Mouse (Mus musculus): Measurements from ENCODE around the gene Ccdc57. TPM values are rescaled to one million over a fixed set of nuclear protein-coding genes. Genes with fewer than 3 reads are reported as not detected.

The Ccdc57 gene
- polyA plus RNA-seq, 1 experiment from 2014 or later: 1.3 TPM

GRCm38 (mm10) chr11:120913796-120914195 lies 18.9 kb downstream of the Ccdc57 start:
- Histone ChIP-seq H3K4me1 (replicated peaks; ENCODE audit: control insufficient read depth, insufficient read depth, low read length) (no peaks in the 10 kb centered on the region), H3K27ac (ENCODE audit: low read depth, low read length) (no peak overlapping the region), H3K36me3 (ENCODE audit: control insufficient read depth, insufficient read depth) (peaks cover 4% of the 10 kb centered on the region; the same call in 1 of the 2 replicates), H3K9ac (ENCODE audit: low read depth, low read length) (no peak overlapping the region), H3K4me3 (ENCODE audit: low read depth, low read length) (no peak overlapping the region), H3K27me3 (replicated peaks; ENCODE audit: control insufficient read depth, insufficient read depth, low read length) (no peaks in the 10 kb centered on the region), H3K4me2 (replicated peaks; ENCODE audit: low read depth) (no peak overlapping the region), H3K9me3 (ENCODE audit: control insufficient read depth) (no peaks in the 10 kb centered on the region)
- 93% methylated on average over 4 of the region's 4 CpGs for WGBS
- TF ChIP-seq CTCF (IDR thresholded peaks at IDR 0.05; ENCODE audit: low read depth): no peak
- ATAC-seq: no peak

DNA sequence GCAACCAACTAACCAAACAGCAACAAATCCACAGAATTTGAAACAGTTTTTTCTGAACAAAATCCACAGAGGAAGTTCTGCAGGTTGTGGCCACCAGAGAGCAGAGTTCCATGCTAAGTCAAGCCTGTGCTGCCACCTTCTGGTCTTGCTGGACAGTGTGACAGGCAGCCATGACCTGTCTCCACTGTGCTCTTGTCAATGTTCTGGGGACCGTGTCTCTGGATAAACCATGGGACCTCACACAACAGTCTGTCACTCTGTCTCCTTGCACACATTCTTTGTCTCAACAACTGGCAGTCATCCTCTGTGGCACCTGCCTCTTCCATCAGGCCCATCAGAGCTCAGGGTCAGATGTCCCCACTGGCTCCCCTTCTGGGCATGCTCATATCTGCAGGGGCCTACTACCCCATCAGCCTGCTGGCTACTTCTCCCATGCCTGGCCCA lies 27.2 kb downstream of the Ccdc57 start:
- no peak overlapping the region for H3K4me2 ChIP-seq (replicated peaks; ENCODE audit: low read depth)
- peak; percentile 100 for TF ChIP-seq CTCF (IDR thresholded peaks at IDR 0.05; ENCODE audit: low read depth)
- H3K36me3 ChIP-seq (ENCODE audit: control insufficient read depth, insufficient read depth): no peaks in the 10 kb centered on the region
- H3K4me3 ChIP-seq (ENCODE audit: low read depth, low read length): no peak overlapping the region
- H3K4me1 ChIP-seq (replicated peaks; ENCODE audit: control insufficient read depth, insufficient read depth, low read length): no peaks in the 10 kb centered on the region
- no peaks in the 10 kb centered on the region for H3K27me3 ChIP-seq (replicated peaks; ENCODE audit: control insufficient read depth, insufficient read depth, low read length)
- no peak overlapping the region for H3K27ac ChIP-seq (ENCODE audit: low read depth, low read length)
- H3K9me3 ChIP-seq (ENCODE audit: control insufficient read depth): no peaks in the 10 kb centered on the region
- peak; percentile 63 for ATAC-seq
- no peak overlapping the region for H3K9ac ChIP-seq (ENCODE audit: low read depth, low read length)
- WGBS: 14% methylated on average over 1 of the region's 1 CpGs

- Histone ChIP-seq H3K27me3 (replicated peaks; ENCODE audit: control insufficient read depth, insufficient read depth, low read length) (no peaks in the 10 kb centered on the region), H3K27ac (ENCODE audit: low read depth, low read length) (no peak overlapping the region), H3K9ac (ENCODE audit: low read depth, low read length) (no peak overlapping the region), H3K4me1 (replicated peaks; ENCODE audit: control insufficient read depth, insufficient read depth, low read length) (no peaks in the 10 kb centered on the region), H3K4me3 (ENCODE audit: low read depth, low read length) (no peak overlapping the region), H3K9me3 (ENCODE audit: control insufficient read depth) (no peaks in the 10 kb centered on the region), H3K36me3 (ENCODE audit: control insufficient read depth, insufficient read depth) (no peaks in the 10 kb centered on the region), H3K4me2 (replicated peaks; ENCODE audit: low read depth) (no peak overlapping the region)
- no peak for ATAC-seq
- 95% methylated on average over 3 of the region's 3 CpGs for WGBS
- TF ChIP-seq CTCF (IDR thresholded peaks at IDR 0.05; ENCODE audit: low read depth): no peak
Observed at GRCm38 (mm10) chr11:120904561-120904960, 28.1 kb downstream of the Ccdc57 start.

DNA sequence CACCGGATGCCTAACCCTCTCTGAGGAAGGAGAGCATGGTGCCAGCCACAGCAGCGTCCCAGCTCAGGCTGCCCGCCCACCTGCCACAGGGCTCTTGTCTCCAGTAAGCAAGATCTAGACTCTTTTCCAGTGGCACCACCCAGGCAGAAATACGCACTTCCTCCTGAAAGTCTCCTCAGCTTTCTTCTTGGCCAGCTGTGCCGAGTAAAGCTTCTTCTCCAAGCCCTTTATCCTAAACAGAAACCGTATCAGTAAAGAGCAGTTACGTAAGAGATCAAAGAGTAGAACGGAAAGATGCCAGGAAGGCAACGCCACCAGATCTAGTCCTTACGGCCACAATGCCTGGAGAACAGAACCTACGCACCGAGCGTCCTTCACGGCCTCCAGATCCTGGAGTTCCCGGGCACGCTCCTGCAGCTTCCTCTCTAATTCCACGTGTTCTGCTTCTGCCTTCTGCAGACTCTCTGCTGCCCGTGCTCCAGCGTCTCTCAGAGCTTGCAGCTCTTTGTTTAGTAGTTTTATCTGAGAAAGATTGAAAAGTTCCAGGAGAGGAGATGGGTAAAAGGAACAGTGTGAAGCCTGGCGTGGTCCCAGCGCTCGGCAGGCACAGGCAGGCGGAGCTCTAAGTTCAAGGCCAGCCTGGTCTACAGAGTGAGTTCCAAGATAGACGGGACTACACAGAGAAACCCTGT lies 29.4 kb downstream of the Ccdc57 start:
- Histone ChIP-seq H3K9ac (ENCODE audit: low read depth, low read length) (no peak overlapping the region), H3K4me2 (replicated peaks; ENCODE audit: low read depth) (peak overlapping the region; percentile 52)
- 40% methylated on average over 24 of the region's 24 CpGs for WGBS

DNA sequence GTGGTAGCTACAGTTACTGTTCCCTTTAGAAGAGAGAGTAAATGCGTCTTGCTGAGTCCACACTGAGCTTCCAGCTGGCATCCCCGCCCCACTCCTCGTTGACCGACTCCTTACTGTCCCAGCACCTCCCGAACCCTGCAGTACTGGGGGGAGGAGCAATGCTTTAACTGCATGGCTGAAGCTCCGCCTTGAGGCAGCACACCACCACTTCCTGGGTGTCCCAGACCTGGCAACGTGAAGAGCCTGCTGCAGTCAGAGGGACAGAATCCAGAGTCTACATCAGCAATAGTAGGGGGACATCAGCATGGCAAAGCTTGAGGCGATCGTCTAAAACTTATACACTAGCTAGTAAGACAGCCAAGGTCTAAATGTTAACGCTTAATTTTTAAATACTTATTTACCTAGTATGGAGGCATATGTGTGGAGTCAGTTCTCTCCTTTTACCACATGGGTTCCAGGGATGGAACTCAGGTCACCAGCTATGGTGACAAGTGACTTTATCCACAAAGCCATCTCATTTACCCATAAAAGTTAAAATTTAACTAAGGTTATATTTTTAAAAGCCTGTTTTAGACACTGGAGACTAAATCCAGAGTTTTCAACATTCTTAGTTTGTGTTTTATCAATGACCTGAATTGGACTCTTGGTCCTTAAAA lies 30.1 kb downstream of the Ccdc57 start:
- 25% methylated on average over 10 of the region's 10 CpGs for WGBS
- H3K27me3 ChIP-seq (replicated peaks; ENCODE audit: control insufficient read depth, insufficient read depth, low read length): no peaks in the 10 kb centered on the region
- H3K9ac ChIP-seq (ENCODE audit: low read depth, low read length): no peak overlapping the region
- H3K4me2 ChIP-seq (replicated peaks; ENCODE audit: low read depth): peak overlapping the region; percentile 52
- peaks cover 1% of the 10 kb centered on the region; the same call in 1 of the 2 replicates for H3K36me3 ChIP-seq (ENCODE audit: control insufficient read depth, insufficient read depth)
- H3K9me3 ChIP-seq (ENCODE audit: control insufficient read depth): no peaks in the 10 kb centered on the region
- TF ChIP-seq CTCF (IDR thresholded peaks at IDR 0.05; ENCODE audit: low read depth): peak; percentile 28
- peak; percentile 49 for ATAC-seq
- H3K4me1 ChIP-seq (replicated peaks; ENCODE audit: control insufficient read depth, insufficient read depth, low read length): no peaks in the 10 kb centered on the region
- H3K4me3 ChIP-seq (ENCODE audit: low read depth, low read length): no peak overlapping the region; the same call in 1 of the 2 replicates
- peak overlapping the region; percentile 57 for H3K27ac ChIP-seq (ENCODE audit: low read depth, low read length)

More for the DNA sequence above, 29.4 kb downstream of the Ccdc57 start:
- Histone ChIP-seq H3K27ac (ENCODE audit: low read depth, low read length) (peak overlapping the region; percentile 57), H3K4me1 (replicated peaks; ENCODE audit: control insufficient read depth, insufficient read depth, low read length) (no peaks in the 10 kb centered on the region), H3K36me3 (ENCODE audit: control insufficient read depth, insufficient read depth) (no peaks in the 10 kb centered on the region; the same call in 1 of the 2 replicates), H3K9me3 (ENCODE audit: control insufficient read depth) (no peaks in the 10 kb centered on the region), H3K4me3 (ENCODE audit: low read depth, low read length) (no peak overlapping the region), H3K27me3 (replicated peaks; ENCODE audit: control insufficient read depth, insufficient read depth, low read length) (no peaks in the 10 kb centered on the region)
- TF ChIP-seq CTCF (IDR thresholded peaks at IDR 0.05; ENCODE audit: low read depth): no peak
- peak; percentile 31 for ATAC-seq

DNA sequence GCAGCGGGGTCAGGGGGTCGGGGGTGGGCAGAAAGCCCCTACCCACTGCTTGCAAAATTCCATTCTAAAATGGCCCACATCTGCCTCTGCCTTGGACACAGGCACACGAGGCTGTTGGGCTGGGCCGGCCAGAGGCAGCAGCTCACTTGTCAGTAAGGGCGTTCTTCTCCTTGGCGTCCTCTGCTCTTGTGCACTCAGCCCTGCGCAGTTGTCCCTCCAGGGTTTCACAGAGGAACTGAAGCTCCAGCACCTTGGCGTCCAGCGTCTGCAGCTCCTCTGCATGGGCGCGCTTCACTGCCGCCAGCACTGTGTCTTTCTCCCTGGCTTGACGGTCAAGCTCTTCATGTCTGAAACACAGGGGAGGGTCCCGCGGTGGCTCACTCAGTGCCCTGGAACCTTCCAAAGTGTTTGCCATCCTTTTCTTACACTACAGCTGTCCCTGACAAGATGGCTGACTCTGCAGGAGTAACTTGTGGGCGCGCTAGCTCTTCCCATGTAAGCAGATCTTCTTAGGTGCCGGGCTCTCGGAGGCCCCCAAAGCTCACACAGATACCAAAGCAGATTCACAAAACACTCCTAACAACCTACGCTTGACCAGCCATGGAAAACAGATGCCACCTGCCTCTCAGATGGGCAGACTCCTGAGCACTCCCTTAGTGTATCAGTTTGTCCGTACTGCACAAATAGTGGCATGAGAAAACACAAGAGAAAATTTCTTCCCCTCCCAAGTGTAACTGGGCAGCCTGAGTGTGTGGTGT lies 30.8 kb downstream of the Ccdc57 start:
- H3K9ac ChIP-seq (ENCODE audit: low read depth, low read length): no peak overlapping the region

More for the DNA sequence above, 30.8 kb downstream of the Ccdc57 start:
- Histone ChIP-seq H3K27ac (ENCODE audit: low read depth, low read length) (peak overlapping the region; percentile 57), H3K4me1 (replicated peaks; ENCODE audit: control insufficient read depth, insufficient read depth, low read length) (no peaks in the 10 kb centered on the region), H3K4me2 (replicated peaks; ENCODE audit: low read depth) (peak overlapping the region; percentile 52), H3K4me3 (ENCODE audit: low read depth, low read length) (no peak overlapping the region), H3K27me3 (replicated peaks; ENCODE audit: control insufficient read depth, insufficient read depth, low read length) (no peaks in the 10 kb centered on the region), H3K36me3 (ENCODE audit: control insufficient read depth, insufficient read depth) (peaks cover 4% of the 10 kb centered on the region; the same call in 1 of the 2 replicates), H3K9me3 (ENCODE audit: control insufficient read depth) (no peaks in the 10 kb centered on the region)
- TF ChIP-seq CTCF (IDR thresholded peaks at IDR 0.05; ENCODE audit: low read depth): no peak
- ATAC-seq: no peak
- WGBS: 80% methylated on average over 21 of the region's 21 CpGs
